Mouse (Mus musculus): ENCODE measurements around the gene Cby3. TPM values are rescaled to one million over a fixed set of nuclear protein-coding genes. Genes with fewer than 3 reads are reported as not detected.

Gene Cby3
- polyA plus RNA-seq, 1 experiment from 2014 or later = 1.6 TPM

- H3K9me3 ChIP-seq = no peaks in the 10 kb centered on the region
- H3K9ac ChIP-seq = no peak overlapping the region
- no peak for ATAC-seq (replicated peaks)
- no peak overlapping the region for H3K27ac ChIP-seq
- 92% methylated on average over 5 of the region's 5 CpGs for WGBS
- no peaks in the 10 kb centered on the region for H3K36me3 ChIP-seq (replicated peaks)
- H3K4me2 ChIP-seq = no peak overlapping the region
- H3K27me3 ChIP-seq (replicated peaks) = no peaks in the 10 kb centered on the region
- H3K4me1 ChIP-seq = peaks cover 18% of the 10 kb centered on the region
- H3K4me3 ChIP-seq = no peak overlapping the region
These were observed 15.2 kb downstream of the Cby3 start for GRCm38 (mm10) chr11:50369360-50369911.

- Histone ChIP-seq H3K27me3 (replicated peaks) (no peaks in the 10 kb centered on the region), H3K36me3 (replicated peaks) (no peaks in the 10 kb centered on the region), H3K9ac (peak overlapping the region; percentile 69; the same call in 1 of the 2 replicates), H3K4me2 (peak overlapping the region; percentile 63), H3K9me3 (no peaks in the 10 kb centered on the region), H3K4me1 (peaks cover 19% of the 10 kb centered on the region), H3K4me3 (peak overlapping the region; percentile 40; the same call in 1 of the 2 replicates), H3K27ac (peak overlapping the region; percentile 96)
- ATAC-seq (replicated peaks) = peak; percentile 76
- WGBS = 39% methylated on average over 4 of the region's 4 CpGs
These were observed 16.7 kb downstream of the Cby3 start for GRCm38 (mm10) chr11:50370969-50371368.

GRCm38 (mm10) chr11:50371399-50371841 is 17.2 kb downstream of the Cby3 start:
- Histone ChIP-seq H3K4me2 (peak overlapping the region; percentile 63), H3K4me1 (peaks cover 24% of the 10 kb centered on the region), H3K27ac (peak overlapping the region; percentile 96), H3K9ac (peak overlapping the region; percentile 69), H3K4me3 (peak overlapping the region; percentile 40), H3K27me3 (replicated peaks) (no peaks in the 10 kb centered on the region), H3K36me3 (replicated peaks) (no peaks in the 10 kb centered on the region), H3K9me3 (no peaks in the 10 kb centered on the region)
- peak; percentile 69 for ATAC-seq (replicated peaks)
- WGBS = 1% methylated on average over 18 of the region's 18 CpGs

- no peaks in the 10 kb centered on the region for H3K27me3 ChIP-seq (replicated peaks)
- no peaks in the 10 kb centered on the region for H3K9me3 ChIP-seq
- WGBS = 92% methylated on average over 1 of the region's 1 CpGs
- peak overlapping the region; percentile 40 for H3K4me3 ChIP-seq
- H3K27ac ChIP-seq = peak overlapping the region; percentile 96
- no peaks in the 10 kb centered on the region for H3K36me3 ChIP-seq (replicated peaks)
- peak overlapping the region; percentile 63 for H3K4me2 ChIP-seq
- H3K9ac ChIP-seq = peak overlapping the region; percentile 69; the same call in 1 of the 2 replicates
- H3K4me1 ChIP-seq = peaks cover 28% of the 10 kb centered on the region
- ATAC-seq (replicated peaks) = no peak
These were observed 17.6 kb downstream of the Cby3 start for GRCm38 (mm10) chr11:50371911-50372310.

- no peak for ATAC-seq (replicated peaks)
- H3K4me3 ChIP-seq = no peak overlapping the region
- no peaks in the 10 kb centered on the region for H3K36me3 ChIP-seq (replicated peaks)
- no peak overlapping the region for H3K9ac ChIP-seq
- no peaks in the 10 kb centered on the region for H3K27me3 ChIP-seq (replicated peaks)
- no peak overlapping the region for H3K4me2 ChIP-seq
- H3K27ac ChIP-seq = no peak overlapping the region
- H3K9me3 ChIP-seq = no peaks in the 10 kb centered on the region
- peaks cover 28% of the 10 kb centered on the region for H3K4me1 ChIP-seq
These were observed 18.8 kb downstream of the Cby3 start for GRCm38 (mm10) chr11:50373086-50373485.

- Histone ChIP-seq H3K9ac (no peak overlapping the region), H3K27ac (no peak overlapping the region), H3K27me3 (replicated peaks) (no peaks in the 10 kb centered on the region), H3K4me3 (no peak overlapping the region), H3K4me1 (peaks cover 28% of the 10 kb centered on the region), H3K9me3 (no peaks in the 10 kb centered on the region), H3K36me3 (replicated peaks) (no peaks in the 10 kb centered on the region), H3K4me2 (no peak overlapping the region)
- whole genome bisulfite sequencing = 100% methylated on average over 1 of the region's 1 CpGs
- no peak for ATAC-seq (replicated peaks)
These were observed 19.4 kb downstream of the Cby3 start for GRCm38 (mm10) chr11:50373621-50374020.

- H3K4me3 ChIP-seq = no peak overlapping the region
- no peak for ATAC-seq (replicated peaks)
- whole genome bisulfite sequencing = 72% methylated on average over 13 of the region's 13 CpGs
These were observed 20.2 kb downstream of the Cby3 start for GRCm38 (mm10) chr11:50374286-50375015.

GRCm38 (mm10) chr11:50375421-50375820 is 21.2 kb downstream of the Cby3 start:
- Histone ChIP-seq H3K9me3 (no peaks in the 10 kb centered on the region), H3K9ac (no peak overlapping the region), H3K27me3 (replicated peaks) (no peaks in the 10 kb centered on the region), H3K4me1 (peaks cover 40% of the 10 kb centered on the region), H3K27ac (no peak overlapping the region), H3K4me2 (no peak overlapping the region), H3K36me3 (replicated peaks) (peaks cover 7% of the 10 kb centered on the region; the same call in 1 of the 2 replicates), H3K4me3 (no peak overlapping the region)
- no peak for ATAC-seq (replicated peaks)
- 21% methylated on average over 5 of the region's 5 CpGs for WGBS

More at GRCm38 (mm10) chr11:50374286-50375015, 20.2 kb downstream of the Cby3 start:
- no peaks in the 10 kb centered on the region for H3K27me3 ChIP-seq (replicated peaks)
- H3K27ac ChIP-seq = no peak overlapping the region
- H3K9ac ChIP-seq = no peak overlapping the region
- 0 out of 2 replicates have a peak, but pooled peaks cover 2% of the 10 kb centered on the region for H3K36me3 ChIP-seq (replicated peaks)
- H3K9me3 ChIP-seq = no peaks in the 10 kb centered on the region
- peaks cover 33% of the 10 kb centered on the region for H3K4me1 ChIP-seq
- no peak overlapping the region for H3K4me2 ChIP-seq

- Histone ChIP-seq H3K27ac (peak overlapping the region; percentile 99), H3K4me1 (peaks cover 33% of the 10 kb centered on the region), H3K4me3 (peak overlapping the region; percentile 65), H3K4me2 (peak overlapping the region; percentile 95), H3K9me3 (no peaks in the 10 kb centered on the region), H3K27me3 (replicated peaks) (no peaks in the 10 kb centered on the region), H3K36me3 (replicated peaks) (peaks cover 7% of the 10 kb centered on the region; the same call in 1 of the 2 replicates), H3K9ac (peak overlapping the region; percentile 87)
- WGBS = 19% methylated on average over 10 of the region's 10 CpGs
- ATAC-seq (replicated peaks) = no peak
These were observed 22.0 kb downstream of the Cby3 start for GRCm38 (mm10) chr11:50376156-50376790.

GRCm38 (mm10) chr11:50376911-50377891 is 22.9 kb downstream of the Cby3 start, which contains the start of gene Hnrnph1:
TSS of gene Hnrnph1 (plus strand) at chr11:50376990.
- WGBS = under 1% methylated on average over 76 of the region's 76 CpGs
- peak within 1 kb of the TSS; percentile 99 for H3K27ac ChIP-seq
- peak within 1 kb of the TSS; percentile 65 for H3K4me3 ChIP-seq

GRCm38 (mm10) chr11:50377892-50378684 is 23.8 kb downstream of the Cby3 start:
- H3K27me3 ChIP-seq (replicated peaks) = no peaks in the 10 kb centered on the region
- H3K9me3 ChIP-seq = no peaks in the 10 kb centered on the region
- H3K4me1 ChIP-seq = peaks cover 34% of the 10 kb centered on the region
- H3K9ac ChIP-seq = peak overlapping the region; percentile 100
- peak overlapping the region; percentile 66 for H3K4me2 ChIP-seq
- H3K4me3 ChIP-seq = peak overlapping the region; percentile 65
- peak; percentile 84 for ATAC-seq (replicated peaks)
- under 1% methylated on average over 70 of the region's 71 CpGs for WGBS
- H3K36me3 ChIP-seq (replicated peaks) = peaks cover 10% of the 10 kb centered on the region
- H3K27ac ChIP-seq = peak overlapping the region; percentile 96

More at GRCm38 (mm10) chr11:50376911-50377891, 22.9 kb downstream of the Cby3 start, which contains the start of gene Hnrnph1:
- H3K4me1 ChIP-seq = peaks cover 31% of the 10 kb centered on the region
- no peaks in the 10 kb centered on the region for H3K9me3 ChIP-seq
- H3K36me3 ChIP-seq (replicated peaks) = peaks cover 9% of the 10 kb centered on the region; the same call in 1 of the 2 replicates
- H3K4me2 ChIP-seq = peak within 1 kb of the TSS; percentile 95
- H3K9ac ChIP-seq = peak within 1 kb of the TSS; percentile 100
- H3K27me3 ChIP-seq (replicated peaks) = no peaks in the 10 kb centered on the region
- peak; percentile 94 for ATAC-seq (replicated peaks)

Measured in midbrain, embryonic 15.5 days (tissue).